Mouse (Mus musculus) liver, embryonic 14.5 days (tissue): ENCODE measurements around the gene Fam71f2.

Experiments used
- CTCF ChIP-seq: IDR thresholded peaks from 2 replicates; pipeline ENCODE4 v1.5.1; 2016; ENCODE audit warnings: antibody characterized with exemption, low read depth, control low read depth
- EP300 ChIP-seq: IDR thresholded peaks from 2 replicates; pipeline ENCODE4 v1.6.1; 2016; ENCODE audit warnings: antibody characterized with exemption, low read depth

GRCm38 (mm10) chr6:29287481-29287880, 8.1 kb downstream of the Fam71f2 start:
- TF ChIP-seq EP300 = no peak
- no peak for TF ChIP-seq CTCF
